Mouse (Mus musculus) G1E (cell line): Measurements from ENCODE around the gene Ralgapa2.

Source experiments
- CTCF ChIP-seq: IDR thresholded peaks from 2 replicates; pipeline ENCODE4 v1.5.1; 2012; ENCODE audit warnings: low read depth, low read length, inconsistent platforms, mixed read lengths
- GATA1 ChIP-seq: IDR thresholded peaks from 2 replicates; pipeline ENCODE4 v1.6.1; 2012; ENCODE audit warnings: borderline replicate concordance, low read length, inconsistent platforms, mixed read lengths
- POLR2AphosphoS5 ChIP-seq: IDR thresholded peaks from 2 replicates; pipeline ENCODE4 v1.6.1; 2012; ENCODE audit warnings: low read depth, low read length, inconsistent platforms; ENCODE audit not compliant: insufficient replicate concordance
- TAL1 ChIP-seq: conservative IDR thresholded peaks from 2 replicates; pipeline ENCODE4 v1.6.1; 2012; ENCODE audit warnings: low read depth, low read length, inconsistent platforms, mixed read lengths

DNA sequence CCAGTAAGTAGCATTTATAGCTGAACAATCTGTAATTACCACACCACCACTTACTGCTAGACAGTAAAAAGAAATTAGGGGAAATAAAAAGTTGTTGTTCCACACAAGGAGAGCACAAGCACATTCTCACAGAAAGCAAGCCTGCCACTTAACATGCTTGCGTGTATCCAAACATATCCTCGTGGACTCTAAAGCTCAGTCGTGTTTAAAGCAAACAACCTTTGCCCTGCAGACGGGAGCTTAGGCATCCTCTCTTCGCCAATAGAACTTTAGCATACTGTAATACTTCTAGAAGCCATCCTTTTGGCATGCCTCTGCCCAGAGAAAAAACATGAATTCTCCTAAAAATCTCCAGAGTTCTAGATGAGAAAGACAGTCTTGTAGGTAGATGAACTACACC lies 135.9 kb downstream of the Ralgapa2 start:
- TF ChIP-seq CTCF (no peak), GATA1 (no peak), POLR2AphosphoS5 (no peak), TAL1 (no peak)
